17 mouse cellular contexts compared by ENCODE assay signal in genomic region chr13:99121096-99121495, GRCm38 (mm10).
"Had no signal": no experiment of that assay in that cellular context is flagged by ENCODE, and none has a peak within 500 bp of the region (broad histone marks: within the 10 kb centered on the region; RNA-seq: fewer than 3 reads in every experiment).

No protein-coding gene starts in this region.

- H3K9ac ChIP-seq: neural tube, embryonic 12.5 days; neural tube, embryonic 13.5 days; neural tube, embryonic 15.5 days; stomach, embryonic 15.5 days had no signal

- H3K36me3 ChIP-seq: neural tube, embryonic 12.5 days; neural tube, embryonic 13.5 days; neural tube, embryonic 15.5 days; stomach, embryonic 15.5 days had no signal

- H3K27me3 ChIP-seq: neural tube, embryonic 12.5 days; neural tube, embryonic 13.5 days; neural tube, embryonic 15.5 days; stomach, embryonic 15.5 days had no signal

- H3K4me2 ChIP-seq: neural tube, embryonic 12.5 days; neural tube, embryonic 13.5 days; neural tube, embryonic 15.5 days; stomach, embryonic 15.5 days had no signal

- H3K27ac ChIP-seq: neural tube, embryonic 12.5 days; neural tube, embryonic 13.5 days; neural tube, embryonic 15.5 days; stomach, embryonic 15.5 days; stomach, postnatal 0 days had no signal

- DNase-seq: retina, postnatal 1 day; right cerebral cortex, adult 18-20 months; right cerebral cortex, postnatal 14 days; right cerebral cortex, postnatal 25 days; right cerebral cortex, postnatal 4 days; spleen, adult 18-20 months; thymus, adult 18-20 months; thymus, adult 2 months; thymus, postnatal 14 days; thymus, postnatal 25 days; thymus, postnatal 36 days; thymus, postnatal 4 days had no signal

- H3K4me3 ChIP-seq: neural tube, embryonic 12.5 days; neural tube, embryonic 13.5 days; neural tube, embryonic 15.5 days; stomach, embryonic 15.5 days had no signal

- H3K9me3 ChIP-seq: neural tube, embryonic 12.5 days; neural tube, embryonic 13.5 days; neural tube, embryonic 15.5 days; stomach, embryonic 15.5 days had no signal
